In the genomic region with DNA sequence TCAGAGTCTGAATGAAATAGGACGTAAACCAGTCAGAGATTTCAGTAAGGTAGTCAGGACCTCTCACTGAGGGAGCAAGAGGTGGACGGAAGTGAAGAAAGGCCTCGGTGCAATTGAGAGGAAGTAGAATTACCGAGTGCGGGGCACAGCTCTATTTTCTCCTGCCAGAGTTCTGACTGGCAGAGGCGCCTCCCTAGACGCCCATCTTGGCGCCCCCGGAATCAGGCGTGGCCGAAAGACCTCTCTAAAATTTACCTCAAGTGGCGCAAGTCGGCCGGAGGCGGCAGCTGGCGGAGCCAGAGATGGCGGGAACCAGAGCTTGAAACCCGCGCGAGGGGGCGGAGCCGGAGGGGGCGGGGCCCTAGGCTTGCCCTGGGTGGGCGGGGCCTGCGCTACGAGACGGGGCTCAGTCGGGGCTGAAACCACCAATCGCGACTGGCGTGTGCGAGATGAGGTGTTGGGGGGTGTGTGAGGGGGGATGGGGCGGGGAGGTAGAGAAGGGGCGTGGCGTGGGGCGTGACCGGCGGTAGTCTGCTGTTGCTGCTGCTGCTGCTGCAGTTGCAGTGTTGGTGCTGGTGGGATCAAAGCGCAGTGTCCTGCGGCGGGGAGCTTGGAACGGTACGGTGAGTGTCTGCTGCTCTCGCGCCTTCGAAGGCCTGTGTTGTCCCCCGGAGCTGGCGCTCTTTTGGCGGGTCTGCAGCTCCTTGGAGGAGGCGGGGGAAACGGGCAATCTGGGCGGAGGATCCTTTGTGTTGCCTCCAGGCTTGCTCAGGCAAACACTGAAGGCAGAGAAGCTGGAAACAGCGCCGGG, we compare ENCODE assay signal across 8 mouse cellular contexts. TPM values are rescaled to one million over a fixed set of nuclear protein-coding genes. Genes with fewer than 3 reads are reported as not detected.
A peak's percentile ranks its signal among the peaks of the same experiment; 100 is the strongest.
DNase-seq lines count a peak whose midpoint lies in the region; ATAC-seq lines count a peak whose summit lies in the region.

Gene Primpol, minus strand, starts transcription at position 334 of the 811 bp plus-strand sequence.
Gene Casp3, plus strand, starts transcription at position 413 of the 811 bp plus-strand sequence.

- DNase-seq in CD4-positive, CD25-positive, alpha-beta regulatory T cell, adult 2 months (ENCODE audit: low read depth, low spot score), result peak; percentile 98
- DNase-seq in fat pad, adult 2 months (ENCODE audit: extremely low read depth, low read depth, low spot score), result peak; percentile 28
- DNase-seq in kidney, postnatal 14 days, result peak; percentile 99
- peak; percentile 96 for DNase-seq in liver, embryonic 13.5 days
- peak; percentile 99 for DNase-seq in neural tube, embryonic 10.5 days (ENCODE audit: extremely low spot score, low spot score)

- peak; percentile 99 for ATAC-seq in heart, embryonic 13.5 days (ENCODE audit: extremely low read depth, insufficient number of reproducible peaks, low FRiP score, low TSS enrichment)
- peak; percentile 92 for ATAC-seq in liver, embryonic 13.5 days (ENCODE audit: low read depth)
- peak; percentile 98 for ATAC-seq in stomach, embryonic 16.5 days (ENCODE audit: insufficient read depth, low FRiP score)

- WGBS in heart, embryonic 13.5 days, result under 1% methylated on average over 53 of the region's 54 CpGs
- WGBS in liver, embryonic 13.5 days (ENCODE audit: insufficient replicate concordance), result under 1% methylated on average over 53 of the region's 54 CpGs
- WGBS in stomach, embryonic 16.5 days, result under 1% methylated on average over 52 of the region's 54 CpGs

- H3K4me3 ChIP-seq in brown adipose tissue, adult 24 weeks (ENCODE audit: insufficient read depth, low read depth, low read length), result peak within 1 kb of the TSS; percentile 91
- H3K4me3 ChIP-seq in heart, embryonic 13.5 days, result peak within 1 kb of the TSS; percentile 89
- H3K4me3 ChIP-seq in liver, embryonic 13.5 days (replicated peaks), result peak within 1 kb of the TSS; percentile 83
- peak within 1 kb of the TSS; percentile 90 for H3K4me3 ChIP-seq in stomach, embryonic 16.5 days (replicated peaks; ENCODE audit: low read length)

- H3K4me2 ChIP-seq in heart, embryonic 13.5 days, result peak within 1 kb of the TSS; percentile 99
- H3K4me2 ChIP-seq in liver, embryonic 13.5 days, result peak within 1 kb of the TSS; percentile 96
- H3K4me2 ChIP-seq in stomach, embryonic 16.5 days (ENCODE audit: low read depth, low read length), result peak within 1 kb of the TSS; percentile 99

- no peaks in the 10 kb centered on the region for H3K9me3 ChIP-seq in heart, embryonic 13.5 days
- no peaks in the 10 kb centered on the region for H3K9me3 ChIP-seq in liver, embryonic 13.5 days (replicated peaks)
- H3K9me3 ChIP-seq in stomach, embryonic 16.5 days (replicated peaks; ENCODE audit: control insufficient read depth, low read length), result no peaks in the 10 kb centered on the region

- H3K4me1 ChIP-seq in brown adipose tissue, adult 24 weeks (ENCODE audit: control insufficient read depth, insufficient read depth, insufficient read length, low read length), result peaks cover 3% of the 10 kb centered on the region; the same call in 1 of the 2 replicates
- peaks cover 36% of the 10 kb centered on the region for H3K4me1 ChIP-seq in heart, embryonic 13.5 days
- H3K4me1 ChIP-seq in liver, embryonic 13.5 days (replicated peaks), result peaks cover 56% of the 10 kb centered on the region
- peaks cover 27% of the 10 kb centered on the region for H3K4me1 ChIP-seq in stomach, embryonic 16.5 days (ENCODE audit: control insufficient read depth, insufficient read depth, low read length)

- no peaks in the 10 kb centered on the region for H3K27me3 ChIP-seq in heart, embryonic 13.5 days (replicated peaks)
- H3K27me3 ChIP-seq in liver, embryonic 13.5 days, result no peaks in the 10 kb centered on the region
- no peaks in the 10 kb centered on the region for H3K27me3 ChIP-seq in stomach, embryonic 16.5 days (ENCODE audit: control insufficient read depth, insufficient read depth, low read length)

- H3K9ac ChIP-seq in heart, embryonic 13.5 days, result peak within 1 kb of the TSS; percentile 92
- H3K9ac ChIP-seq in liver, embryonic 13.5 days, result peak within 1 kb of the TSS; percentile 88
- H3K9ac ChIP-seq in stomach, embryonic 16.5 days (ENCODE audit: low read length), result peak within 1 kb of the TSS; percentile 88

- no peaks in the 10 kb centered on the region for H3K36me3 ChIP-seq in heart, embryonic 13.5 days
- H3K36me3 ChIP-seq in liver, embryonic 13.5 days, result no peaks in the 10 kb centered on the region
- no peaks in the 10 kb centered on the region for H3K36me3 ChIP-seq in stomach, embryonic 16.5 days (ENCODE audit: control insufficient read depth, insufficient read depth, low read length)

- peak within 1 kb of the TSS; percentile 11; the same call in 1 of the 2 replicates for H3K27ac ChIP-seq in brown adipose tissue, adult 24 weeks (replicated peaks; ENCODE audit: low read depth, low read length)
- peak within 1 kb of the TSS; percentile 92 for H3K27ac ChIP-seq in heart, embryonic 13.5 days (replicated peaks)
- peak within 1 kb of the TSS; percentile 90 for H3K27ac ChIP-seq in liver, embryonic 13.5 days
- peak within 1 kb of the TSS; percentile 91 for H3K27ac ChIP-seq in stomach, embryonic 16.5 days (ENCODE audit: low read length)

RNA-seq across cellular contexts. Expression of gene Primpol, which starts in this region (rescaled TPM):
- 4.8 and 6.5 TPM in 2 replicates for polyA plus RNA-seq in brown adipose tissue, adult 24 weeks (2012; ENCODE audit: insufficient read depth, insufficient read length, missing spikeins)
- polyA plus RNA-seq in heart, embryonic 13.5 days (2015; fragmentation: Nextera tagmentation; extraction: Ambion mirVana), result 9.5 and 9.6 TPM in 2 replicates
- polyA plus RNA-seq in liver, embryonic 13.5 days (2015; fragmentation: Nextera tagmentation; extraction: Ambion mirVana), result 9.9 and 12.7 TPM in 2 replicates
- 13.1 and 14.6 TPM in 2 replicates for polyA plus RNA-seq in stomach, embryonic 16.5 days (2015; fragmentation: Nextera tagmentation; extraction: Ambion mirVana)

RNA-seq across cellular contexts. Expression of gene Casp3, which starts in this region (rescaled TPM):
- polyA plus RNA-seq in brown adipose tissue, adult 24 weeks (2012; ENCODE audit: insufficient read depth, insufficient read length, missing spikeins), result 21.4 and 24.5 TPM in 2 replicates
- 51.0 and 54.9 TPM in 2 replicates for polyA plus RNA-seq in heart, embryonic 13.5 days (2015; fragmentation: Nextera tagmentation; extraction: Ambion mirVana)
- 78.4 and 101 TPM in 2 replicates for polyA plus RNA-seq in liver, embryonic 13.5 days (2015; fragmentation: Nextera tagmentation; extraction: Ambion mirVana)
- 59.8 and 65.4 TPM in 2 replicates for polyA plus RNA-seq in stomach, embryonic 16.5 days (2015; fragmentation: Nextera tagmentation; extraction: Ambion mirVana)

Comparison
In these comparisons a context has a peak if more than half of its experiments do, and no peak if none do; other contexts are left out.
1. Peak in every context shown above with its lines: DNase-seq, ATAC-seq, H3K4me3 ChIP-seq and H3K27ac ChIP-seq.
2. DNase-seq: peak in every context shown above with its lines; median percentile 99 in kidney, postnatal 14 days; 99 in neural tube, embryonic 10.5 days; 98 in CD4-positive, CD25-positive, alpha-beta regulatory T cell, adult 2 months; 96 in liver, embryonic 13.5 days; 28 in fat pad, adult 2 months.
3. H3K27ac ChIP-seq: peak in every context shown above with its lines; median percentile 92 in heart, embryonic 13.5 days; 91 in stomach, embryonic 16.5 days; 90 in liver, embryonic 13.5 days; 11 in brown adipose tissue, adult 24 weeks.